Mouse (Mus musculus) retina, postnatal 1 day (tissue): ENCODE results near the gene Trim2.

ENCODE experiments used
- DNase-seq: peaks from one replicate; pipeline ENCODE4 v3.0.0-alpha.2; 2012

The Trim2 gene

DNA sequence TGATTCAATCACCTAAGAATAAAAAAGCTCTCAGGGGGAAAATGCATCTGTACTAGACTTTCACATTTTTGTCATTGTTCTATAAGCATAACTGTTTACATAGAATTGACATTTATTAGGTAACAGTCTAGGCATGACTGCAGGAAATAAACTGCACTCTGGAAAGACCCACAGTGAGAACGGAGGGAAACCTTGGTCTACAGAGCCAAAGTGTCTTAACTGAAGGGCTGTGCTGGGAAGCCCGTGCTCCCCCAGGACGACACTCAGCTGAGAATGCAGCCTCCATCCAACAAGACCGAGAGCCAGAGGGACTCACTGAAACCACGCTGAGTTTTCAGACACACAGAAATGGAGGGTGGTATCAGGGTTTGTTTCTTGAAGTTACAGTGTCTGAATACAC lies 175.9 kb downstream of the Trim2 start:
- DNase-seq = no peak

DNA sequence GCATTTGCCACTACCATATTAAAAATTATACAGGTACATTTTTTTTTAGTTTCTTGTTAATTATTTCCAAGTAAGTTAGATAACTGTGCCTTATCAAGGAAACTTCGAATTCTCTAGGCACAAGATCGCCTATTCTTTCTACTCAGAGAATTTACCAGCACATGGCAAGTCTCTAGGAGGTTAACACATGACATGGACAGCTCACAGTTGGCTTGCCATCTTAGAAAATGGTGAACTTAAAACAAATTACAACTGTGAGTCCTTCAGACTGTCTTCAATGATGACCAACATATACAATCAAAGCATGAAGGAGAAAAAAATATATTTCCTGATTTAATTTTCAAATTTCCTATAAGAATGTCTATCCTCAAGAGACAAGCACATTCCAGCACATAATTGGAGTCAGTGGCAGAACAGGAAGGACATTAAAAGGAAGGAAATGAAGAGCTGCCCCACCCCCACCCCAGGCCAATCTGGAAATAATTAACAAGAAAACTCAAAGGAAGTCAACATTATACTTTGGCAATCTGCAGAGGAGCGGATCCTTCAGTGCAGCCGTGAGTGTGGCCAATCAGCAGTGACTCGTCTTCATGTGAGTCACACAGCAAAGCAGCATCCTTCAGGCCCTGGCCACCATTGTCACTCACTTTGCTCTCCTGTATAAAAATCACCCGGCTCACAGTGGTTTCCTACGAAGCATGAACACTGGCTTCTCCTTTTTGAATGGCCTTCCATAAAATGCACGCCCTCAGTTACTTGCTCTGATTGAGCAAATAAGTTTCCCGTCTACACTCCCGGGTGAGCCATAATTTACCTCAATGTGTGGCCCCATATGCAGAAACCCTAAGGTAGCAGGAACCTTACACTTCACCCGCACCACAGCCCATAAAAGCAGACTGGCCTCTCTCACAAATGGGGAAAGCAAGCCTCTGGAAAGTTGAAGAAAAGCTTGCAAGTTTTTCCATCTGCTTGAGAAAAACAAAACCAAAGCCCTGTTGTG lies 177.5 kb downstream of the Trim2 start:
- no peak for DNase-seq

DNA sequence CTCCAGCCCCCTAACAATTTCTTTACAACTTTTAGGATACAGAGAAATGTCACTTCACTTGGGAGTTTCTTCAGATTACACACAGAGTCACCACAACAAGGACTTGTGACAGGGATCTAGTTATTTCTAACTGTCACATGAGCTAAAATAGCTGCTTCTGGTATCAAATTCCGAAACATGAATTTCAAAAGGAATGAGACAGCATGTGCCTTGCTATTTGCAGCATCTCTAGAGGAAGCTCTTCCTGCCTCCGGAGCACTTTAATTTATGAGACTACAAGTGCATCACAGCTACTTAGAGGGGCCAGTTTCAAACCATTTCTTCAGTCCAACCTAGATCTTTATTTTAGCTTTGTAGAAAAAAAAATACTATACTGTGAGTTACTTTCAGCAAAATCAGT lies 179.2 kb downstream of the Trim2 start:
- DNase-seq = no peak

DNA sequence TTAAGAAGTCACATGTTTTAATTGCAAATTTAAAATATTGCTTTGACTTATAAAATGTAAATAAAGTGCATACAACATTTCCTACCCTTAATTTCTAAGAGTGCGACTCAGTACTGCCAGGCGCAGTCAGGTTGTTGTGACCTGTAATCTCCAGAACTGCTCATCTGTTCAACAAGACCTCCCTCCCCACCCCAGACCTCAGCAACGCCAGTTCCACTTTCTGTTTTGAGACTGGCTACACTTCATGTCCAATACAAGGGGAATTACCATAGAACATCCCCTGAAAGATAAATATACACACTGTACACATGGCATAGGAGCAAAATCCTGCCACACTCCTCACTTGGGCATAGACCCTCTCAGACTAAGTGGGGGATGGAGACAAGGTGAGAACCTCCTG lies 180.0 kb downstream of the Trim2 start:
- DNase-seq = no peak

DNA sequence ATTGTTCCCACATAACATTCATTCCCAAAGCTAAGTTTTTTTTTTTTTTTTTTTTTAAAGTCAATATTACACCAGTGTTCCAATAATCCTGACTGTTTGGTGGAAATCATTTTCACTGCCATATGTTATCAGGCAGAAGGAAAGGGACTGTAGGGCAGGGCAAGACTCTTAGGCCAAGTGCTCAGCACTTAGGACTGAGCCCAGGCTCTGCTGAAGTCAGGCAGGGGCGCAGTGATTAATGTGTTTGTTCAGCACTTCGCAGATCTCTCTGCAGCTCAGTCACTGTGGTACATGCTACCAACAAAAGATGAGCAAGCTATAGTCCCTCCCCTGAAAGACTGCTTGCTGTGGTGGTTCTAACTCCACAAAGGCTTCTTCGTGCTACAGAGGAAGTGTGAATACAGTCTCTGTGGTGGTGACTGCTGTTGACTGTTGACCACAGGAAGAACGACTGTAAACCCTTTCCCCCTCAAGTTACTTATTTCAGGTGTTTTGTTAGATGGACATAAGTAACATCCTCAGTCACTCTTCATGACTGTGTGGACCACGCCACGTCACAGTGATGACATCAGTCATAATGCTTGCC lies 180.9 kb downstream of the Trim2 start:
- DNase-seq = no peak

DNA sequence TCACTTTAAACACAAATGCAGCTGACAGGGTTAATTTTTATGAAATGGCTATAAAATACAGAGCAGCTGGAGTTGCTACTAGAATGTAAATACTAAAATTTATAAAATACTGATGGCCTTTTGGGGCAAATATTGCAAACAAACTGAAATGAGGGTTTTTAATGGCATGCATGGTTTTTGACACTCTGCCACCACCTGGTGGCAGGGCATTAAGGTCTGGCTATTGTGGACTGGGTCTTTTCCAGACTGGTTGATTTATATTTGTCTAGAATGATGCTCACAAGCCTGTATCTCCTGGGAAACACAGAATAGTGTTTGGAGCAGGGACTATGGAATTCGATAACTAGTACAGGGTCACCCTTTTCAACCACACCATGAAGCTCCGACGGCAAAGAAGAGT lies 183.2 kb downstream of the Trim2 start:
- DNase-seq = peak; percentile 26

DNA sequence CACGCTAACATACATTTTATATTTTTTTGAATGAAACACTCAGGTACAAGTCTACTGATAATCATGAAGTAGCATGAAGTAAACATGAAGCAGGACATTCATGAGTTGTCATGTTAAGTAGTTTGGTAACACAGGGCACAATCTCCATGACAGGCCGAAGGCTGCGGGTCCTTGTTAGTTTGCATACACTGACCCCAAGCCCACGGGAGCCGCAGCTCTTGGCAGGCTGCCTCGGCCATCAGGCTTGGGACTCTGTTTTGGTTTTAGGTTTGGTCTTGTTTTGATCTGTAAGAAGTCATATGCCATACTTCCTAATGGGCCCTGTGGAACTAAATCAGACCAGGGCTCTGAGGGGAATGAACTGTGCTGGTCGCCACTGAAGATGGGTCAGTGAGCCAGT lies 188.0 kb downstream of the Trim2 start:
- no peak for DNase-seq

DNA sequence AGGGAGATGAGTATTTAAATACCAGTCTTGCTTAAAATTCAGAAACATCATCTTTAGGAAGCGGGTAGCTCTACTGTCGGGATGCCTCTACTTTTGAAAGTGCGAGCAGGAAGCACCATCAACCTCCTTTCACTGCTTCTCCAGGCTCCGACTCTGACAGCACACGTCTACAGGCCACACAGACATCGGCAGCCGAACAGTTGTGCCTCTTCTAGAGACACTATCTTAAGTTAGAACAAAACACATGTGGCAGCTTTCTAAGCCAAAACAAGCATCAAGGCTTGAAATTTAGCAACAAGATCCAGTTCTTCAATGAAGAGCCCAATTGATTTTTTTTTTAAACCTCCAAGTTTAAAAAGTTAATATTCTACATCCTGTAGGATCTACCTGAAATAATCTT lies 188.5 kb downstream of the Trim2 start:
- no peak for DNase-seq
